Comparison of ENCODE assay signal across 11 mouse cellular contexts in the genomic region with DNA sequence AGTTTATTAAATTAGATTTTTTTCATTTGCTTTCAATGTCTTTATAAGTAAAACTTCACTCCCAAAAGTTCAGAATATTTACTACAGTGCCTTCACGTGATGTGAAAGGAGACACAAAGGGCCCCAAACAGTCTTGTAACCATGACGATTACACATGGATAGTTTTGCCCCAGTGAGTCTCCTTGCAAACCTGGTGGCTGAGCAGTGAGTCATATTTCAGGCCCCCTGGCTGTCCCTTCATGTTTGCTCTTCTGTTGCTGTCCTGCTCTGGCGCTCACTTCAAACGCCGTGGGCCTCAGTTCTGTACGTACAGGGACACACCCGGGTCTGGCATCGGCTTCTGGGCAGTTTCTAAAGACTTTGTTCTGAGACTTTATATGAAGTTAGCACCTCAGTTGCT. TPM values are rescaled to one million over a fixed set of nuclear protein-coding genes. Genes with fewer than 3 reads are reported as not detected.
A peak's percentile ranks its signal among the peaks of the same experiment; 100 is the strongest.
DNase-seq lines count a peak whose midpoint lies in the region; ATAC-seq lines count a peak whose summit lies in the region.
"Had no signal": no experiment of that assay in that cellular context is flagged by ENCODE, and none has a peak within 500 bp of the region (broad histone marks: within the 10 kb centered on the region; RNA-seq: fewer than 3 reads in every experiment).

No protein-coding gene starts in this region.

- 0 out of 2 replicates have a peak, but pooled peaks have one; percentile 26 for ATAC-seq in embryonic facial prominence, embryonic 14.5 days (ENCODE audit: low read depth)
- 0 out of 2 replicates have a peak, but pooled peaks have one; percentile 44 for ATAC-seq in midbrain, embryonic 13.5 days

- H3K4me1 ChIP-seq in embryonic facial prominence, embryonic 14.5 days (ENCODE audit: control insufficient read depth, insufficient read depth, low read length) = peaks cover 21% of the 10 kb centered on the region
- H3K4me1 ChIP-seq in midbrain, embryonic 13.5 days (replicated peaks) = peaks cover 41% of the 10 kb centered on the region
- H3K4me1 ChIP-seq in heart, embryonic 10.5 days = peaks cover 1% of the 10 kb centered on the region

- H3K9me3 ChIP-seq in embryonic facial prominence, embryonic 14.5 days (ENCODE audit: control insufficient read depth, low read length) = no peaks in the 10 kb centered on the region
- no peaks in the 10 kb centered on the region for H3K9me3 ChIP-seq in midbrain, embryonic 13.5 days
- H3K9me3 ChIP-seq in heart, embryonic 10.5 days = no peaks in the 10 kb centered on the region

- no peak overlapping the region for H3K27ac ChIP-seq in embryonic facial prominence, embryonic 14.5 days (replicated peaks; ENCODE audit: low read depth, low read length)
- peak overlapping the region; percentile 48; the same call in 1 of the 2 replicates for H3K27ac ChIP-seq in midbrain, embryonic 13.5 days
- H3K27ac ChIP-seq in heart, embryonic 10.5 days = no peak overlapping the region

- no peaks in the 10 kb centered on the region for H3K36me3 ChIP-seq in embryonic facial prominence, embryonic 14.5 days (ENCODE audit: control insufficient read depth, insufficient read depth, low read length)
- no peaks in the 10 kb centered on the region for H3K36me3 ChIP-seq in midbrain, embryonic 13.5 days
- H3K36me3 ChIP-seq in heart, embryonic 10.5 days = 0 out of 2 replicates have a peak, but pooled peaks cover 4% of the 10 kb centered on the region

- peak; percentile 67 for DNase-seq in heart, adult 11 months
- DNase-seq in heart, postnatal 4 days = no peak
- peak; percentile 58 for DNase-seq in MN1 (ENCODE audit: low spot score)
- DNase-seq in embryonic facial prominence, embryonic 14.5 days (ENCODE audit: low spot score) = peak; percentile 50
- no peak for DNase-seq in layer of hippocampus, adult 9-11 months
- no peak for DNase-seq in gastrocnemius, adult 8-10 months (ENCODE audit: low spot score in 2 of 2)
- DNase-seq in heart, embryonic 10.5 days (ENCODE audit: low spot score) = no peak
- DNase-seq: B cell, adult 2 months; cerebellum, adult 9-11 months; heart, postnatal 14 days had no signal

- no peak overlapping the region for H3K9ac ChIP-seq in embryonic facial prominence, embryonic 14.5 days (ENCODE audit: low read depth, low read length)
- H3K9ac ChIP-seq in midbrain, embryonic 13.5 days (replicated peaks) = no peak overlapping the region

- H3K4me3 ChIP-seq in embryonic facial prominence, embryonic 14.5 days (ENCODE audit: low read depth, low read length) = no peak overlapping the region
- no peak overlapping the region for H3K4me3 ChIP-seq in midbrain, embryonic 13.5 days (replicated peaks)
- no peak overlapping the region for H3K4me3 ChIP-seq in heart, embryonic 10.5 days

- no peak overlapping the region for H3K4me2 ChIP-seq in embryonic facial prominence, embryonic 14.5 days (ENCODE audit: low read depth, low read length)
- no peak overlapping the region for H3K4me2 ChIP-seq in midbrain, embryonic 13.5 days (replicated peaks)

- 18% methylated on average over 8 of the region's 8 CpGs for WGBS in embryonic facial prominence, embryonic 14.5 days
- 34% methylated on average over 8 of the region's 8 CpGs for WGBS in midbrain, embryonic 13.5 days
- WGBS in heart, embryonic 10.5 days = 68% methylated on average over 8 of the region's 8 CpGs

- peaks cover 29% of the 10 kb centered on the region for H3K27me3 ChIP-seq in embryonic facial prominence, embryonic 14.5 days (replicated peaks; ENCODE audit: control insufficient read depth, insufficient read depth, low read length)
- H3K27me3 ChIP-seq in midbrain, embryonic 13.5 days = peaks cover 42% of the 10 kb centered on the region
- peaks cover 47% of the 10 kb centered on the region for H3K27me3 ChIP-seq in heart, embryonic 10.5 days (ENCODE audit: insufficient read depth, poor library complexity, severe bottlenecking)

RNA-seq across cellular contexts. Expression of a gene that starts 6.6 kb away (rescaled TPM):
- total RNA-seq in heart, postnatal 4 days (2021) = 1 to 10 TPM; 6.6 to 7.2 TPM
- 2.7 and 4.5 TPM in 2 replicates for polyA plus RNA-seq in embryonic facial prominence, embryonic 14.5 days (2014; fragmentation: Nextera tagmentation; extraction: Ambion mirVana)
- 1.6 TPM in 2 replicates for polyA plus RNA-seq in midbrain, embryonic 13.5 days (2015; fragmentation: Nextera tagmentation; extraction: Ambion mirVana)
- total RNA-seq in gastrocnemius, adult 8-10 months (2022) = 1 to 10 TPM in 2 of 4 experiments, under 1 TPM in 2; 0.62 to 1.3 (median 1.1) TPM
- polyA plus RNA-seq in heart, embryonic 10.5 days (2016; fragmentation: Nextera tagmentation; extraction: Ambion mirVana) = 1.5 and 6.7 TPM in 2 replicates

Comparison
In these comparisons a context has a peak if more than half of its experiments do, and no peak if none do; other contexts are left out.
1. DNase-seq: peak in heart, adult 11 months (single experiment), MN1 (single experiment) and embryonic facial prominence, embryonic 14.5 days (single experiment); none in heart, postnatal 4 days (single experiment), layer of hippocampus, adult 9-11 months (single experiment), gastrocnemius, adult 8-10 months (0 of 2) and heart, embryonic 10.5 days (single experiment).